Mouse (Mus musculus) cerebellum, postnatal 4 days (tissue): ENCODE measurements around the gene Ntng1.

Experiments
- DNase-seq, 2 experiments: peaks; one replicate each; pipeline ENCODE4 v3.0.0; 2022; ENCODE audit warnings: low spot score in 2 of 2, mixed read lengths in 1 of 2

The Ntng1 gene

GRCm38 (mm10) chr3:109931021-109931420 is 212.8 kb downstream of the Ntng1 start:
- no peak for DNase-seq

GRCm38 (mm10) chr3:109923788-109924187 is 220.0 kb downstream of the Ntng1 start:
- no peak for DNase-seq

GRCm38 (mm10) chr3:109918996-109919395 is 224.8 kb downstream of the Ntng1 start:
- no peak for DNase-seq

GRCm38 (mm10) chr3:109917926-109918694 is 225.7 kb downstream of the Ntng1 start:
- no peak for DNase-seq

GRCm38 (mm10) chr3:109917077-109917476 is 226.7 kb downstream of the Ntng1 start:
- no peak for DNase-seq

GRCm38 (mm10) chr3:109914226-109914625 is 229.6 kb downstream of the Ntng1 start:
- no peak for DNase-seq

- no peak for DNase-seq
These were observed 253.2 kb downstream of the Ntng1 start for GRCm38 (mm10) chr3:109890600-109890999.

- no peak for DNase-seq
These were observed 258.1 kb downstream of the Ntng1 start for GRCm38 (mm10) chr3:109885672-109886071.

- DNase-seq: no peak
These were observed 264.8 kb downstream of the Ntng1 start for GRCm38 (mm10) chr3:109879061-109879460.

- no peak for DNase-seq
These were observed 271.8 kb downstream of the Ntng1 start for GRCm38 (mm10) chr3:109871986-109872385.

- peak in 1 of 2 experiments; percentile 55 for DNase-seq
These were observed 285.5 kb downstream of the Ntng1 start for GRCm38 (mm10) chr3:109858276-109858675.

GRCm38 (mm10) chr3:109854449-109855155 is 289.2 kb downstream of the Ntng1 start:
- DNase-seq: no peak

GRCm38 (mm10) chr3:109846660-109847059 is 297.2 kb downstream of the Ntng1 start:
- no peak for DNase-seq

GRCm38 (mm10) chr3:109825806-109826205 is 318.0 kb downstream of the Ntng1 start:
- DNase-seq: no peak

- no peak for DNase-seq
These were observed 320.9 kb downstream of the Ntng1 start for GRCm38 (mm10) chr3:109822803-109823474.

GRCm38 (mm10) chr3:109818821-109819685 is 324.8 kb downstream of the Ntng1 start:
- no peak for DNase-seq

GRCm38 (mm10) chr3:109809065-109809464 is 334.7 kb downstream of the Ntng1 start:
- DNase-seq: no peak

GRCm38 (mm10) chr3:109807211-109807934 is 336.4 kb downstream of the Ntng1 start:
- DNase-seq: no peak

- DNase-seq: no peak
These were observed 339.7 kb downstream of the Ntng1 start for GRCm38 (mm10) chr3:109804145-109804544.

- no peak for DNase-seq
These were observed 340.2 kb downstream of the Ntng1 start for GRCm38 (mm10) chr3:109803616-109804015.

- no peak for DNase-seq
These were observed 346.5 kb downstream of the Ntng1 start for GRCm38 (mm10) chr3:109797354-109797753.
